Mouse (Mus musculus) yolk sac, embryonic 10.5 days (tissue): ENCODE measurements at regions not wholly inside any gene's neighbourhood (a gene's known extent, or its start where the extent isn't known, plus 50 kb on each side); places are given as distances from the start of the nearest gene placed in this dataset.

Experiments
- DNase-seq: peaks from one replicate; pipeline ENCODE4 v3.0.0-alpha.2; 2017; ENCODE audit warnings: low spot score

GRCm38 (mm10) chr11:8227772-8228425, 436.4 kb downstream of the Tns3 start:
- peak; percentile 17 for DNase-seq

DNA sequence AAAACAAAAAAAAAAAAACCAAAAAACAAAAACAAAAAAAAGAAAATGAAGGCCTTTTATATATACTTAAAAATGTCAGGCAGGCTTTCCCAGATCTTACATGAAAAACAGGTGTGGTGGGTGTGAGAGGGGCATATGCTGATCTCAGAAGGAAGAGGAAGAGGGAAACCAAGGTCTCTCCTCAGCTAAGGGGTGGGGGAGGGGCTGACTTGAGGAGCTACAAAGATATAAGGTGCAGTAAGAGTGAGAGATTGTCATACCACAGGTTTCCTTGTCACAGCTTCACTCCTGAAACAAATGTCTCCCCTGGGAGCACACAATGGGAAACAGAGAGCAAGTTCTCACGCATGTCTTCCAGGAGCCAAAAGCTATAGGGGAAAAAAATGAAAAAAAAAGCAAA, 440.0 kb downstream of the Tns3 start:
- no peak for DNase-seq

- no peak for DNase-seq
These were observed 443.7 kb downstream of the Tns3 start for GRCm38 (mm10) chr11:8220618-8221017.

GRCm38 (mm10) chr11:8219911-8220310, 444.4 kb downstream of the Tns3 start:
- DNase-seq: no peak

DNA sequence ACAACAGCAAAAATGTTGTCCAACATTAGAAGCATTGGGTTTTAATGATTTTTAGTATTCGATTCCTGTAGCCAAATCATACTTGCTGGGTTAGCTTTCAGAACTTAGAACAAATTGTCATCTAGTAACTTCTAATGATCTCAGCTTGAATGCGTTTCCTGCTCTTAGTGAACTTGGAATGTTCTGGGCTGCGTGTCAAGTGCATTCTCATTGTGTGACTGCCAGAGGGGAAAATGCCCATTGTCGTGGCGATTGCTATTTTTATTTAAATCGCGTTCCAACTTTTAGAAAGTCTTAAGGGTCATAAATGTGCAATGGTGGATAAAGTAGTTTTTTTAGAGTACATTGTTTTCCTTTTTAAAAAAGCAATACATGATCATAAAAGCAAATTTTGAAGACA, 448.7 kb downstream of the Tns3 start:
- no peak for DNase-seq

DNA sequence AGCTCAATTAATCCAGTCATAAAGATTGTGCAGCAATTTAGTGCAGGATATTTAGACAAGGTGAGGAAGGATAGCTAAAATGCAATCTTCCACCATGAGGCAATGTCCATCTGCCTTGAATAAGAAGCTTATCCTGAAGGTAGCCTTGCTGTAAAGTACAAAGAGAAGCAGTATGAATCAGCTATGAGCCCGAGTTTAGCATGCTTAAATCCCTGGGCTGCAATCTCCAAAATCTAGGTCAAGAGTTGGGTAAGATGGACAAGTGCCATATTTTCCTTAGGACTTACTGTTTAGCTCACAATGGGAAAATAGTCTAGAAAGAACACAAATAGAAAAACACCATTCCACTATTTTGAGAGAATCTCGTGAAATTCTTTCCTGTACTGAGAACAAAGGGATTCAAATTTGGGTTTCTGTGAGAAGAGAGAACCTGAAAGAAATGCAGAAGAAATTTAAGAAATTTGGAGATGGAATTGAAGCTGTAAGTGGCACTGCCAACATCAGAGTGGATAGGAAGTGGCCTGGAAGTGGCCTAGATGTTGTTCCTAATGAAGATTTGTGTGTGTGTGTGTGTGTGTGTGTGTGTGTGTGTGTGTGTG, 449.9 kb downstream of the Tns3 start:
- no peak for DNase-seq

- no peak for DNase-seq
These were observed 451.2 kb downstream of the Tns3 start for GRCm38 (mm10) chr11:8213130-8213529.

DNA sequence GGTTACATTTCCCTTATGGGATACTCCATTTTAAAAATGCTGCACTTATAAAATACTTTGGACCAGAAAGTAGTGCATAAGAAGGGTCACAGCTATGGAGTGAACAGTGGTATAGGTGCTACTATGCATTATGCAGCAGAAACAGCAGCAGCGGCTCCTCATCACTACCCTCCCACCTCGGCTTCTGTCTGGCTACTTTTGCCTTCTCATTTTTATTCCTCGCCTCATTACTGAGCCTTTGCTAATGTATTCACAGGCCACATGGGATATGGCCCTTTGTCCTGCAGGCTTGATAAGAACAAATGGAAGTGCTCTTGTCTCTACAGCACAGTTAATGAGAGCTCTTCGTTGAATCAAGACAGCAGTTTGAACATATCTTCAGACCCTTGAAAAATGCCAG, 451.6 kb downstream of the Tns3 start:
- no peak for DNase-seq

DNA sequence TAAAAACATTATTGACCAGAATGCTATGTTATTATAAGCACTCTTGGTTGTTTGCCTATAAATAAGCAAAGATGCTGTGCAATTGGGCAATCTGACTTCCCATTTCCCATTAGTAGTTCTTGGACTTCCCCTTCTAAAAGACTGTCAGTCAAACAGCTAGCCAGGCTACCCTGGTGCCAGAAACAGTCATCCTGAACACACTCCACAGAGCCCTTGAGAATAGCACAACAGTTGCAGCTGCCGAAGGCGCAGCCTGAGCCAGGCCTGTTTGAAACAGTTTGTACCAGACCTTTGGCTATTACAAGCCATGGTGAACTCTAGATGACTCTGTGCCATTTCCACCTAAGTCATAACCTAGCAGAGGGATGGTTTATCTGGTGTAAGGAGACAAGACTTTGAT, 455.3 kb downstream of the Tns3 start:
- DNase-seq: no peak

GRCm38 (mm10) chr11:8199293-8199692, 465.0 kb downstream of the Tns3 start:
- DNase-seq: no peak
